Mouse (Mus musculus) v-Abl transformed pro-B cells (cell line): ENCODE data around the gene Ltn1.

Experiments used
- in situ Hi-C, 2 experiments: fragments of 400-800 bp; cut with MboI; formaldehyde crosslinking; loops; one replicate each; pipeline ENCODE4 v1.15.1; 2025; ENCODE audit not compliant: unreplicated experiment in 2 of 2

Ltn1 gene

DNA sequence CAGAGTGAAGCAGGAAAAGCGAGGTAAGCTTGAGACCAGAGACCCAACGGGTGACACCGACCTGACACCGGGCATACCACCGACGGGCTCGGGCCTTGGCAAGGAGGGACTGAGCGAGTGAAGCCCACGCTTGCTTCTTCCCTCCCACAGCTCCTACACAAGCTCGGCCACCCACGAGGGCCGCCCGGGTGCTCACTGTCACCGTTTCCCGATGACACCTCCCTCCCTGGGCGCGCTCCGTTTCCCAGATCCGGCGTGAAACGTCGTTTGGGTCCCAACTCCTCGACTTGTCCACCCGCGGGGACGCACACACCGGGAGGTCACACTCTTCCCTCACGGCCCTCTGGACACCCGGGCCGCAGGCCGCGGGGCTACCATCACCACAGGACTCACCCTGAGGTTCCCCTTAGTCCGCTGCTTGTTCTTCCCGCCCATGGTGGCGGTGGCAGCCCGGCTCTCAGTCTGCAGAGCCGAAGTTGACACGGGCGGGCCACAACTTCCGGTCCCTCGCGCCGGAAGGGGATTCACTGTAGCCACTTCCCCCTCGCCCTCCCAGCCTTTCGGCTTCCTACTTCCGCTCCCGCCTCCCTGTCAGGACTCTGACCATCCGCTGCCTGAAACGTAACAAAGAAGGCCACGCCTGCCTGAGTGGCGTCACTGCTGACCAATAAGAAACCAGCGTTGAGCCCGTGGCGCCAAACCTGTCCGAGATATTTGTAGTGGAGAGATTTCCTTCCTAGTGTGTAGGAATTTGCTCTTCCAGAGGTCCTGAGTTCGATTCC lies at the start of gene Ltn1:
TSS of gene Ltn1 (minus strand) at position 580 of the 782 bp plus-strand sequence.
- in situ Hi-C loops: no loop called here

DNA sequence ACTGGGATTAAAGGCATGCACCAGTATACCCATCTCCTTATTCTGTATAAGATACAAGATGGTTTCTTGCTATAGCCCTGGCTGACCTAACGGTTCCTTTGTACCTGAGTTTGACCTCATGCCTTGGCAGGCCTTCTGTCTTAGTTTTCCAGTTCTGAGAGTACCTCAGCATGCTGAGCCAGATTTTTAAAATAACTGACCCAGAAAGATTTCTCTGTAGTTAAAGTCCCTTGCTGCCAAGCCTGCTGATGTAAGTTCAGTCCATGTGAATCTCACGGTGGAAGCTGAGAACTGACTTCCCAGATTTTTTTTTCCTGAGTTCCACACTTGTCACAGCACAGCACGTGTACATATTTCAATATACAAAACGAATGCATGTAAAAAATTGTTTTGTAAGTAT lies 38.2 kb upstream of the Ltn1 start:
- in situ Hi-C loops: no loop called here

DNA sequence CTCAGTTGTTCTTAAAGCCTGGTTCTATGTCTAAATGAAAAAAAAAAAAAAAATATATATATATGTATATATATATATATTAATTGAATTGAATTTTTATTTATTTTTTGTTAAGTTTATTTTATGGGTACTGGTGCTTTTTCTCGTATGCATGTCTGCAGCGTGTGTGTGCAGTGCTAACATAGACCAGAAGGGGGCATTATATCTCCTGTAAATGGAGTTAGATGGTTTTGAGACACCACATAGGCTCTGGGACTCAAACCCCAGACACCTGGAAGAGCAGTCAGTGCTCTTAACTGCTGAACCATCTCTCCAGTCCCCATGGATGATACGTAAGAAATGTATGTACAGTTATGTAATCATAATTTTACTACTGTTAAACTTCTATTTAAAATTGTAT lies 26.3 kb upstream of the Ltn1 start:
- in situ Hi-C loops: no loop called here

DNA sequence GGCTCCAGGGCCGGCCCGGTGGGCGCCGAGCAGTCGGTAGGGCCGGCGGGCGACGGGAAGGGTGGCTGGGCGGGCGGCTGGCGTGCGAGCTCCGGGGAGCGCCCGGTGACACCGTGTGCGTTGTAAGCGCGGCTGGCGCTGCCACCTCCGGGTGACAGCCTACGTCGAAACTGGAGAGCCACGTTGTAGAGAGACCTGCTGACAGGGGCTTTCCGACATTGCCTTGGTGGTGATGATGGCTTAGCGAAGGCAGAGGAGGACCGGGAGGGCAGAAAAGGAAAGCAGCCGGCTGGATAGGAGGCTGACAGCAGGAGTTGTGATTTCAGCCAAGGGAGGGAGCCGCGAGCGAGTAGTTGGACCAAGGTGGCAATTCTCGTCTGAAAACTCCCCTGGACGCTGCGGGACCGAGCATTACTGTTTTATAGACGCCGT lies 22.8 kb upstream of the Ltn1 start:
- in situ Hi-C loops: no loop called here

DNA sequence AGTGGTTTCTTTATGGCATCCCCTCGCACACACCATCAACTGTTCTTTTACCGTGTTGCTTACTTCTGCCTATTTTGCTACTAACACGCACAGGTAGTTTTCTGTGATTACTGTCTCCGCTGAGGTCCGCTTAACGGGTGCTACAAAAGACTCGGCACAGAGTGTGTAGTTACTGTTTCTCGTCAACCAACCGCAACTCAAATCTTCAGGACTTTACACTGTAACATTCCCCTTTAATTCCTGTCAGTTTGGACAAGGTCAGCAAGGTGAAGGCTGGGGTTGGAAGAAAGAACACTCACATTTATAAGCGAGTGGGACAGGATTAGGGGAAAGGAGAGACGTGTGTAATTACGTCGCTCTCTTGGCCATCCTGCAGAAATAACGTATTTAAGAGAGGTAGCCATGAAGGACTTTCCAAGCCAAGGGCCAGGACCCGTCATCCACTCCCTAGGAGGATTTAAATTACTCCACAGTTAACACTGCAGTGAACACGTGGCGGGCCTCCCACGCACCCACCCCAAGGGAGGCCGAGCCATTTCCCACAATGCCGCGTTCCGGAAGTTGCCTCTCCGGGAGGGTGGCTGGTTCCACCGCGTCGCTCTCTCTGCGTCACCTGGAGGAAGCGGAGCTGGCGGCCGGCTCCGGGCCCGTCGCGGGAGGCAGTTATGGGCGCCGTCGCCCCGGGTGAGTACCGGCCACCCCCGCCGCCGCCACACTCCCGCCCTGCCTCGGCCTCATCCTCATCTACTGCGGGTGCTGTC lies 22.2 kb upstream of the Ltn1 start, which contains the start of gene Usp16:
TSS of gene Usp16 (plus strand) at position 285 of the 761 bp plus-strand sequence.
- in situ Hi-C loops: no loop called here

DNA sequence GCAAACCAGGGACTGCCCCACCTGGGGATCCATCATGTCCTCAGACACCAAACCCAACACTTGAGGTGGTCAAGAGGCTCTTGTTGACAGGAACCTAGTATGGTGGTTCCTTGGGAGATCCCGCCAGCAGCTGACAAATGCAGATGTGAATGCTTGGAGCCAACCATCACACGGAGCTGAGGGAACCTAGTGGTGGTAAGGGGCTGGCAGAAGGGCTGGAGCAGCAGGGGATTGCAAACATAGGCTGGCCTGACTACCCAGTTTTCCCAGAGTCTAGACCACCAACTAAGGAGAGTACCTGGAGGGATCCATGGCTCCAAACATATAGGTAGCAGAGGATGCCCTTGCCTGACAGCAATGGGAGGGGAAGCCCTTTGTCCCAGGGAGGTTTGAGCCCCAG lies 20.8 kb upstream of the Ltn1 start:
- in situ Hi-C loops: no loop called here

DNA sequence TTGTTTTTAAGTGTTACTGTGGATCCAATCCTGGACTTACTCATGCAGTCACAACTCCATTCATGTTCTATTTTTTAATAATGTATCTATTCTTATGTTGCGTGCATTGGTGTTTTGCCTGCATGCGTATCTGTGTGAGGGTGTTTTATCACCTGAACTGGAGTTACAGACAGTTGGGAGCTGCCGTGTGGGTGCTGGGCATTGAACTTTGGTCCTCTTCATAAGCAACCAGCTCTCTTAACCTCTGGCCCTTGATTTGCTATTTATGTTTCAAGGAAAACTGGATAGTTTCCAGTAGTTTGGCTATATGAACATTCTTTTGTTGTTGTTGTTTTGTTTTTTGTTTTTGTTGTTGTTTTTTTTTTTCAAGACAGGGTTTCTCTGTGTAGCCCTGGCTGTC lies 13.1 kb upstream of the Ltn1 start:
- in situ Hi-C loops: no loop called here

DNA sequence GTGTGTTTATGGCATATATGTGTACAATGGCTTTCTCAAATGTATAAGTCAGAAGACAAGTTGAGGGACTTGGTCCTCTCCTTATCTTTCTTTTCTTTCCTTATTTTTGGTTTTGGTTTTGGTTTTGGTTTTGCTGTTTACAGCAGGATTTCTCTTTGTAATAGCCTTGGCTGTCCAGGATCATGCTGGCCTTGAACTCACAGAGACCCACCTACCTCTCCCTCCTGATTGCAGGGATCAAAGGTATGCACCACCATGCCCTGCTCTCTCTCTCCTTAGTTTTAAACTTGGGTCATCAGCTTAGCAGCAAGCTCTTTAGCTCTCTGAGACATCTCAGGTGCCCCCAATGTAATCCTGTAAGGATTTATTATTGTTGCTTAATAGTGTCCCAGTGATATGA lies 12.7 kb upstream of the Ltn1 start:
- in situ Hi-C loops: no loop called here

DNA sequence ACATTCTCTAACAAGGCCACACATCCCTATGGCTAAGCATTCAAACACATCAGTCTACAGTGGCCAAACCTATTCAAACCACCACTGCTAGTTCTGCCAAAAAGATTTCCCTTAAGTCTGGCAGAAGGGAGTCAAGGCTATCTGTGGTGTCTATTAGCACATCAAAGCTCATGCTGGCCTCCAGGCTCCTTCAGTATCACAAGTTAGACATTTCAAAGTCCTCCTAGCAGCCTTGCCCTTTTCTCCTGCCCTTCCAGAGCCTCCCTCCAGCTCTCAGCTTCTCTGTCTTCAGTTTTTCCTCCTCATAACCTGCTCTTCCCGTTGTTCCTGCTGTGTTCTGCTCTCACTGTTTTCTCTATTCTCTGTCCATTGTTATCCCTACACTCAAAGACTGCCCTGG lies 11.7 kb upstream of the Ltn1 start:
- in situ Hi-C loops: no loop called here

DNA sequence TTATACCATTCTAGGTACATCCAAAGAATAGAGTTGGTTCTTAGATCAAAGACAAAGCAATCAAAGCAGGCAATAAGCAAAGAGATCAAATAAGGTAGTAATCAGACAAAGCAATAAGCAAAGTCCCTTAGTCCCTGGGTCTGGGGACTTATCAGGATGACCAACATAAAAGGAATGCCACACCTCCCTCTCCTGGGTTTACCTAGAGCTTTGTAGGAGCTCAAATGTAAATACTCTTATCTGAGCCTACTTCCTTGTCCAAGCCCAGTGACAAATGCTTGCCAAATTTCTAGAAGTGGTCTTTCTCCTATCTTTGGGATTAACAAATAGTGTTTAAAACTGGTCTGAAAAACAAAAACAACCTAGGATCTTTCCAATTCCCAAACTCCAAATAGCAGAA lies 10.8 kb upstream of the Ltn1 start:
- in situ Hi-C loops: no loop called here

DNA sequence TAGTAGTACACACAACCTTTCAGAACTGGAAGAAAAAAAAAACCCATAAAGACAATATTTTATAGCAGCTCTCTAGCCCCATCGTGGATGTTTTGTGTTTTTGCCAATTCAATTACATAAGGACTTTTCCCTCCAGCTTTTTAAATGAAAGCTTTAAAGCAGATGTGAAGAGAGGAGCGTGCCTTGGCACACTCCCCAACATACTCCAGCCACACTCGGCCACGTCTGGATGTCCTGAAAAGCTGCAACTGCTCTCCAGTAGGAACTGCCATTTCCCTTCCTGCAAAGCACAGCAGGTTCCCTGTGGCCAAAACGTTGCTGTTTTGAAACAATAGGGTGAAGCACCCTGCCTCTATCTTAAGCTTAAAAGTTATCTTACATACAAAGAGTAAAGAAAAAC lies 9.9 kb upstream of the Ltn1 start:
- in situ Hi-C loops: no loop called here

DNA sequence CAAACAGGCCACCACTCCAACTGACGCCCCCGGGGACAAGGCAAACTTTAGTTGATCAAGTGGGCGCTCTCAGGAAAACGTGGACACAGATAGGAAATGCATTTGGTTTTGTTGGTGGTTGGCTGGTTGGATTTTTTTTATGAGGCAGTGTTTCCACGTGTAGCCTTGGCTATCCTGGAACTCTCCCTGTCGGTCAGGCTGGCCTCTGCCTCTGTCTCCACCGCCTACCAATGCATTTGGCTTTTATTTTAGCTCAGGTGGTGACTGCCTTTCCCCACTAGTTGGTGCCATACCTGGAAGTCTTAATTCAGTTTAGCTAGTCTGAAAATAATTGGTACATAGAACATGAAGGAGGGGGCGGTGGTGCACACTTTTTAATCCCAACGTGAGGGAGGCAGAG lies 8.7 kb upstream of the Ltn1 start:
- in situ Hi-C loops: no loop called here

DNA sequence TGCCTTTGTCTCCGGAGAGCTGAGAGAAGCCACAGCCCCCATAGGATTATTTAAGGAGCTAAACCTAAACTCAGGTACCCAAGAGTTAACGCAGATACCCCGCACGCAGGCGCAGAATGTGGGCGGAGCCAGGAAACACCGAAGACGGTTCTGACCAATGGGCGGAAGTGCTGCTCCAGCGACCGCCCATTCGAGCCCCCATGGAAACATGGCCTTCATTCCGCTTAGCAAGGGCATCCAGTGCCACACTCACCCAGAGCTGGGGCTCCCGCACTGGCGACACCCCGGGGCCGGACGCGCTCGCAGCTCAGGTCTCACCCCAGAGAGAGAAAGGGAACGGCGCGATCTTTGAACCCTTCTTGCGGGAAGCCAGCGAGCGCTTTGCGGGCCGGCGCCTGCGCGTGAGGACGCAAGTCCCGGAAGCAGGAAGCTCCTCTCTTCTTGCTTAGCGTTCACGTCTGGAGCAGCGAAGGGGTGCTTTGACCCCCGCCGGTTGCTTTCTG lies 7.8 kb upstream of the Ltn1 start, which contains the start of gene Rwdd2b:
TSS of gene Rwdd2b (minus strand) at position 390 of the 503 bp plus-strand sequence.
- in situ Hi-C loops: no loop called here

DNA sequence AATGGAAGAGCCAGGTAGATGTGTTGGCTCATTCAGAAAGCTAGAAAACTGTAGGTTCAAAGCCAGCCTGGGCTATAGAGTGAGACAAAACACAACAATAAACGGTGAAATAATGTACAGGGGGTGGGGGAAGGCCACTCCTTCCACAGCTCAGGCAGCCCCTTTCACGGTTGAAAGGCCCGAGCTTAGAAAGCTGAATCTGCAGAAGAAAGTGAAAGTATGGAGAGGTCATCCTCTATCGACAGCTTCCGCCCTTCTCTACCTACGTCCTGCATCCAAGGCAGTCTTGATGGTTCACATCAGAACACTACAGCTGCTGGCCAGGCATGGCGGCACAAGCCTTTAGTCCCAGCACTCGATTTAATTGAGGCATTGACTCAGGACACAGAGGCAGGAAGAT lies 6.3 kb upstream of the Ltn1 start:
- in situ Hi-C loops: no loop called here

DNA sequence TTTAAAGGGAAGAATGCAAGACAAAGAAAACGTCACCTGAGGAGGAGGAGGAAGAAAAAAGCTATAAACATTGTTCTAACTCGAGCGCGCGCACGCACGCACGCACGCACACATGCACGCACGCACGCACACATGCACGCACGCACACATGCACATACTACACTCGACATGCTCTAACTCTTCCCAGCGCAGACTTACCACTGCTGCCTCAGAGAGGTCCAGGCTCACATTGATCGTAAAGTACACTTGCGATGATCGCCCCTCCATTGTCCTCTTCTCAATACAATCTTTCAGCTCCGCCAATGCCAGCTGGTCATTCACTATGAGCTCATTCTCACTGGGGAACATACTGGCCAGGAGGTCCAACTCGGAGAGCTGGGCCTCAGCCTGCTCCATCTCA lies 4.7 kb upstream of the Ltn1 start:
- in situ Hi-C loops: no loop called here

DNA sequence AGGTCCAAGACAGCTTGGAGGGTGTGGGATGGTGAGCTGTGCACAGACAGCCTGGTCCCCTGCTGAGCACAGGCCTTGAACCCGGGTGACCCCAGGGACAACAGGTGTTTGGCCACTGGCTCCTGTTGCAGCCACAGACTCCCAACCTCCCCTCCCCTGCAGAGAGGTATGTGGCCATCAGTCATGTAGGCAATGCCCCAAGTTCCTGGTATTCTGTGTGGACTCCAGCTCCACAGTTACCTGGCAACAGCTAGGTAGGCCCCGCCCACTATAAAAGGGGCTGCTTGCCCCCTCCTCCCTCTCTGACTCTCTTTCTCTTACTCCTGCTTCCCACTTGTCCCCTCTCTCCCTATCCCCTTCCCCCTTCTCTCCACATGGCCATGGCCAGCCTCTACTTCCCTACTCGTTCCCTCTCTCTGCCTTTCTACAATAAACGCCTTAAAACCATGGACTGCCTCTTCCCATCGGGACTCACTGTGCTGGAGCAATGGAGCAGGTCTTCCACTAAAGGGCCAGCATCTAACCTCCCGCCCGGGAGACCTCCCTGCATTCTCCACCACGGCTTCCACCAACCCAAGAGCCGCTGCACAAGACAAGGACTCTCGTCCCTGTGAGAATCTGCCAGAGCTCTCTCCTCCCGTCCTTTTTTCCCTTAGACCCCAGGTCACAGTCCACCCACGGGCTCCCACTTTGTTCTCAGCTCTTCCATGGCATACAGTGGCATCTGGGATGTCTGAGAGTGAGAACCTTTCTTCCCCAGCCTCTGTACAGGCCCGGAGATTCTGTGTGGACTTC lies 3.2 kb upstream of the Ltn1 start:
- in situ Hi-C loops: no loop called here

DNA sequence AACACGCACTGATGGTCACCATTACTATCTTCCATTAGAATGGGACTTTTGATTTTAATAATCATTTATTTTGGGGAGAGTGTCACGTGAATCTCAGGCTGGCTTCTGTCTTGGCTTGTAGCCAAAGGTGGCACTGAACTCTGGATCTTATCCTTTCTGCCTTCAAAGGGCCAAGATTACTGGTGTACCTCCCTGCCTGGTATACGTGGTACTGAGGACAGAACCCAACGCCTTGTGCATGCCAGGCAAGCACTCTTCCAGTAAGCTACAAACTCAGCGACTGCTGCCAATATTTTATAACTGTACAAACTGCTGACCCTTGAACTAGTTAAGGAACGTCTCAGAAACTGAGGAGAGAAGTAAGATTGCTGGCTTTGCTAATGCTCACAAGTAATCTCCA lies 2.5 kb upstream of the Ltn1 start:
- in situ Hi-C loops: no loop called here

DNA sequence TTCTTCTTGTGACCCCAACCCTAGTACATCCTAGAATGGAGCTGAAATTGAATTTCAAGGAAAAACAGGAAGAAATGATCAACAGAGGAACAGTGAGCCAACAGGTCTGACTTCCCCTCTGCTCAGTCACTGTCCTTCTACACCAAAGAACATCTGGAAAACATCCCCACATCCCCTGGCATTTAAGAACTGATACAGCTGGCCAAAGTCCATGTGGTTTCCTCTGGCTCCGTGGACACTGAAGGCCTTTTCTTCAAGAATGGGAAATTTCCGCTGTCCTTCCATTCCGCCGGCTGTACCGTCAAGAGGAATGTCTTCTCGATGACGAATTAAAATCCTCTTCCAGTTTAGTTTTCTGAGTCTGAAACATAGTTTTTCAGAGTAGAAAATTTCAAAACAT lies 1.9 kb upstream of the Ltn1 start:
- in situ Hi-C loops: no loop called here

DNA sequence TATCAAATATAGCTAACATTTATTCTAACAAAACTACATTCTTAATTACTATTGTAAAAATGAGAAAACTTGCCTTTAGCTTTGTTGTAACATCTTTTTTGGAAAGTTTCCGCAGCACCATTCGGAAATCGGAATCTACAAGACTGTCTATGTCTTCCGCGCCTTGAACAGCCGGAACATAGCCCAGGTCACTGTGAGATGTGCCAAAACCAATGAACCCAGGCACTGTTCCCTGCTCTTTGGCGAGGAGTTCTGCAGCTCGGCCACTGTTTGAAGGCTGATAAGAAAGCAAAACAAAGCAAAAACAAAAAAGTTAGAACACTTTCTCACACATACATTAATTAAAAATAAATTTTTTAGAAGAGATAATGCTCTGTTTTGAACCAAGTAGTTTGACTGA lies 4.9 kb downstream of the Ltn1 start:
- in situ Hi-C loops: no loop called here

DNA sequence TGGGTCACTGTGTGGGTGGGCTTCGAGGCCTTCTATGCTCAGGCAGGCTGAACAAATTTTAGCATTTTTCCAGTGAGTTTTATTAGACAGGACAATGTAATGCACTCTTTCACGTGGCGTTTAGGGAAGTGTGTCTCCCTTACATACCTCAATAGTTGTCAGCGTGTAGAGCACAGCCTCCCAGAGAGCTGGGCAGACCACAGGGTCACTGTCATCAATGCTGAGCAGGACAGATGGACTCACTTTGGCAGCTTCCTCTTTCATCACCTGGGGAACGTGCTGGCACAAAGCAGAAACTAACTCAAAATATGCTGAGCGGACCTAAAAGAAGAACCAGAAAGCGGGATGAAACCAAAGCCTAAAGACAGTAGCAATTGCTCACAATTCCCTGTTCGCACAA lies 11.8 kb downstream of the Ltn1 start:
- in situ Hi-C loops: no loop called here

DNA sequence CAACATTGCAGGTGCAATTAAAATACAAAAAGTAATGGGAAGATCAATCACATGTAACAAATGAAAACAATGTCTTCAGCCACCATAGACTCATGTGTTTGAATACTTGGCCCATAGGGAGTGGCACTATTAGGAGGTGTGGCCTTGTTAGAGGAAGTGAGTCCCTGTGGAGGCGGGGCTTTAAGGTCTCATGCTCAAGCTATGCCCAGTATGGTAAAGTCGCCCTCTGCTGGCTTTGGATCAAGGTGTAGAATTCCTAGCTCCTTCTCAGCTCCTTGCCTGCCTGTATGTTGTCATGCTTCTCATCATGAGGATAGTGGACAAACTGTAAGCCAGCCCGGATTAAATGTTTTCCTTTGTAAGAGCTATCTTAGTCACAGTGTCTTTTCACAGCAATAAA lies 27.4 kb downstream of the Ltn1 start:
- in situ Hi-C loops: no loop called here
